Mouse (Mus musculus) CH12.LX (cell line): ENCODE results near the gene Gstp1. TPM values are rescaled to one million over a fixed set of nuclear protein-coding genes. Genes with fewer than 3 reads are reported as not detected.

Experiments
- DNase-seq: peaks from one replicate; pipeline ENCODE4 v3.0.0-alpha.2; 2013; ENCODE audit errors: extremely low read depth
- H3K27ac ChIP-seq: 2 replicates; pipeline ENCODE4 v1.5.1; 2012; ENCODE audit warnings: low read depth, mild to moderate bottlenecking, control low read depth, moderate library complexity; ENCODE audit not compliant: insufficient read depth
- H3K27me3 ChIP-seq: replicated peaks from 2 replicates; pipeline ENCODE3; 2012; ENCODE audit warnings: inconsistent platforms
- H3K36me3 ChIP-seq, 2 experiments: replicated peaks in 1 of 2; 2 replicates each; pipeline versions ENCODE3 to v1.6.1; 2012; ENCODE audit warnings: inconsistent platforms in 1 of 2, low read length in 1 of 2, mild to moderate bottlenecking in 1 of 2, mixed read lengths in 1 of 2, moderate library complexity in 1 of 2; ENCODE audit not compliant: control insufficient read depth in 1 of 2, insufficient read depth in 1 of 2
- H3K4me1 ChIP-seq, 2 experiments: 2 replicates each; pipeline ENCODE4 v1.6.1; 2012; ENCODE audit warnings: inconsistent platforms in 1 of 2, moderate library complexity in 1 of 2; ENCODE audit not compliant: insufficient read depth in 2 of 2, control insufficient read depth in 1 of 2
- H3K4me2 ChIP-seq: 2 replicates; pipeline ENCODE4 v1.6.1; 2012; ENCODE audit warnings: low read depth, mild to moderate bottlenecking, control low read depth; ENCODE audit not compliant: poor library complexity, insufficient read depth, severe bottlenecking
- H3K4me3 ChIP-seq, 3 experiments: fragments of 150-350 bp in 1 of 3; sonication (generic) in 1 of 3; replicated peaks in 1 of 3; 2 replicates each; pipeline versions ENCODE3 to v1.5.1; 2011 to 2012; ENCODE audit warnings: low read depth in 2 of 3, low read length in 2 of 3, mild to moderate bottlenecking in 2 of 3, moderate library complexity in 2 of 3, control low read depth in 1 of 3, improper control_type of control experiment in 1 of 3, inconsistent platforms in 1 of 3, mixed read lengths in 1 of 3; ENCODE audit not compliant: poor library complexity in 1 of 3
- H3K79me2 ChIP-seq: replicated peaks from 2 replicates; pipeline ENCODE4 v1.6.1; 2012; ENCODE audit warnings: mild to moderate bottlenecking, moderate library complexity; ENCODE audit not compliant: control insufficient read depth, poor library complexity, insufficient read depth, severe bottlenecking; ENCODE audit errors: extremely low read depth
- H3K9ac ChIP-seq: 2 replicates; pipeline ENCODE4 v1.6.1; 2012; ENCODE audit warnings: low read depth, mild to moderate bottlenecking, control low read depth, moderate library complexity; ENCODE audit not compliant: insufficient read depth
- H3K9me3 ChIP-seq: replicated peaks from 2 replicates; pipeline ENCODE3; 2012; ENCODE audit warnings: low read length, inconsistent platforms, mixed read lengths
- BHLHE40 ChIP-seq: IDR thresholded peaks from 2 replicates; pipeline ENCODE4 v1.6.1; 2011; ENCODE audit warnings: mild to moderate bottlenecking, low read depth, low read length, improper control_type of control experiment
- CTCF ChIP-seq, 2 experiments: IDR thresholded peaks in 1 of 2; conservative IDR thresholded peaks in 1 of 2; 2 replicates each; pipeline ENCODE4 v1.5.1; 2011 to 2012; ENCODE audit warnings: low read depth in 2 of 2, low read length in 2 of 2, improper control_type of control experiment in 1 of 2, inconsistent platforms in 1 of 2, mild to moderate bottlenecking in 1 of 2, moderate library complexity in 1 of 2
- E2F4 ChIP-seq: IDR thresholded peaks from 2 replicates; pipeline ENCODE4 v1.6.1; 2011; ENCODE audit warnings: low read depth, low read length, improper control_type of control experiment; ENCODE audit not compliant: insufficient replicate concordance
- ELF1 ChIP-seq: IDR thresholded peaks from 2 replicates; pipeline ENCODE4 v1.6.1; 2014; ENCODE audit warnings: low read depth, mild to moderate bottlenecking, inconsistent platforms, low read length, improper control_type of control experiment
- ETS1 ChIP-seq: conservative IDR thresholded peaks from 2 replicates; pipeline ENCODE4 v1.6.1; 2012; ENCODE audit warnings: low read depth, mild to moderate bottlenecking, inconsistent platforms, low read length, improper control_type of control experiment, moderate library complexity
- GABPA ChIP-seq: IDR thresholded peaks from 2 replicates; pipeline ENCODE4 v1.6.1; 2012; ENCODE audit warnings: low read depth, low read length, improper control_type of control experiment, inconsistent platforms; ENCODE audit not compliant: insufficient replicate concordance
- HCFC1 ChIP-seq: IDR thresholded peaks from 2 replicates; pipeline ENCODE4 v1.6.1; 2012; ENCODE audit warnings: low read depth, mild to moderate bottlenecking, inconsistent platforms, low read length, improper control_type of control experiment
- IRF4 ChIP-seq: IDR thresholded peaks from 2 replicates; pipeline ENCODE4 v1.6.1; 2014; ENCODE audit warnings: low read depth, mild to moderate bottlenecking, inconsistent platforms, low read length, improper control_type of control experiment
- JUN ChIP-seq: IDR thresholded peaks from 2 replicates; pipeline ENCODE4 v1.6.1; 2011; ENCODE audit warnings: low read depth, mild to moderate bottlenecking, low read length, improper control_type of control experiment, moderate library complexity; ENCODE audit not compliant: insufficient read depth
- KAT2A ChIP-seq: IDR thresholded peaks from 2 replicates; pipeline ENCODE4 v1.6.1; 2012; ENCODE audit warnings: low read length, improper control_type of control experiment, inconsistent platforms; ENCODE audit not compliant: insufficient replicate concordance
- MAFK ChIP-seq: IDR thresholded peaks from 2 replicates; pipeline ENCODE4 v1.6.1; 2011; ENCODE audit warnings: low read length, improper control_type of control experiment; ENCODE audit not compliant: insufficient replicate concordance
- MAX ChIP-seq: IDR thresholded peaks from 2 replicates; pipeline ENCODE4 v1.6.1; 2011; ENCODE audit warnings: low read length, improper control_type of control experiment
- MAZ ChIP-seq: IDR thresholded peaks from 2 replicates; pipeline ENCODE4 v1.6.1; 2012; ENCODE audit warnings: low read depth, mild to moderate bottlenecking, inconsistent platforms, low read length, improper control_type of control experiment, moderate library complexity
- MEF2A ChIP-seq: IDR thresholded peaks from 2 replicates; pipeline ENCODE4 v1.6.1; 2014; ENCODE audit warnings: low read depth, mild to moderate bottlenecking, inconsistent platforms, low read length, improper control_type of control experiment, borderline replicate concordance
- MXI1 ChIP-seq: IDR thresholded peaks from 2 replicates; pipeline ENCODE4 v1.6.1; 2011; ENCODE audit warnings: mild to moderate bottlenecking, low read depth, low read length, improper control_type of control experiment
- MYC ChIP-seq: IDR thresholded peaks from 2 replicates; pipeline ENCODE4 v1.6.1; 2011; ENCODE audit warnings: low read depth, mild to moderate bottlenecking, improper control_type of control experiment, low read length
- NELFE ChIP-seq: IDR thresholded peaks from 2 replicates; pipeline ENCODE4 v1.6.1; 2011; ENCODE audit warnings: low read depth, low read length, improper control_type of control experiment
- NRF1 ChIP-seq: IDR thresholded peaks from 2 replicates; pipeline ENCODE4 v1.6.1; 2014; ENCODE audit warnings: low read depth, mild to moderate bottlenecking, inconsistent platforms, low read length, improper control_type of control experiment, moderate library complexity
- POLR2A ChIP-seq: IDR thresholded peaks from 2 replicates; pipeline ENCODE4 v1.6.1; 2011; ENCODE audit warnings: low read depth, mild to moderate bottlenecking, improper control_type of control experiment, low read length
- POLR2AphosphoS2 ChIP-seq: IDR thresholded peaks from 2 replicates; pipeline ENCODE4 v1.6.1; 2011; ENCODE audit warnings: low read depth, low read length, improper control_type of control experiment
- SIN3A ChIP-seq: IDR thresholded peaks from 2 replicates; pipeline ENCODE4 v1.6.1; 2012; ENCODE audit warnings: low read length, improper control_type of control experiment, inconsistent platforms
- TBP ChIP-seq: conservative IDR thresholded peaks from 2 replicates; pipeline ENCODE4 v1.6.1; 2011; ENCODE audit warnings: low read depth, low read length, improper control_type of control experiment
- TCF12 ChIP-seq: IDR thresholded peaks from 2 replicates; pipeline ENCODE4 v1.6.1; 2014; ENCODE audit warnings: low read depth, mild to moderate bottlenecking, inconsistent platforms, low read length, improper control_type of control experiment
- UBTF ChIP-seq: IDR thresholded peaks from 2 replicates; pipeline ENCODE4 v1.6.1; 2012; ENCODE audit warnings: low read depth, mild to moderate bottlenecking, inconsistent platforms, low read length, improper control_type of control experiment, moderate library complexity
- USF2 ChIP-seq: conservative IDR thresholded peaks from 2 replicates; pipeline ENCODE4 v1.6.1; 2011; ENCODE audit warnings: low read depth, low read length, improper control_type of control experiment
- ZC3H11A ChIP-seq: IDR thresholded peaks from 2 replicates; pipeline ENCODE4 v1.6.1; 2012; ENCODE audit warnings: low read depth, mild to moderate bottlenecking, inconsistent platforms, low read length, improper control_type of control experiment
- ZKSCAN1 ChIP-seq: IDR thresholded peaks from 2 replicates; pipeline ENCODE4 v1.6.1; 2012; ENCODE audit warnings: low read depth, inconsistent platforms, low read length, improper control_type of control experiment, borderline replicate concordance
- ZMIZ1 ChIP-seq: IDR thresholded peaks from 2 replicates; pipeline ENCODE4 v1.6.1; 2012; ENCODE audit warnings: low read depth, mild to moderate bottlenecking, inconsistent platforms, low read length, improper control_type of control experiment
- ZNF384 ChIP-seq: IDR thresholded peaks from 2 replicates; pipeline ENCODE4 v1.6.1; 2012; ENCODE audit warnings: low read depth, low read length, improper control_type of control experiment, inconsistent platforms
- dilution Hi-C: fragments of 300-500 bp; cut with MboI; formaldehyde crosslinking; loops from 2 replicates; pipeline ENCODE4 v1.14.3; 2020; ENCODE audit warnings: low sequenced_read_pairs; ENCODE audit not compliant: extremely low pct_unique_long_range_greater_than_20kb, extremely low pct_ligation_motif_present
- in situ Hi-C: fragments of 300-500 bp; cut with MboI; formaldehyde crosslinking; loops from 3 replicates; pipeline ENCODE4 v1.14.3; 2019; ENCODE audit warnings: low sequenced_read_pairs, low pct_ligation_motif_present, low pct_unique_long_range_greater_than_20kb, mixed read lengths
- polyA plus RNA-seq: library from polyadenylated mRNA; unstranded; fragments of >175 nt; gene quantifications from 2 replicates; pipeline ENCODE4 v1.2.1, GENCODE M21; 2012; ENCODE audit warnings: low read depth; ENCODE audit not compliant: insufficient read length
- total RNA-seq, 2 experiments: library from RNA; depleted of rRNA; stranded (reverse); fragments of 300-350 nt in 1 of 2; fragments of >200 nt in 1 of 2; gene quantifications; 2 replicates each; pipeline ENCODE4 v1.2.3; 2012 to 2014

Gstp1 gene
- total RNA-seq (2012; rRNA removed) (529 and 544 TPM in 2 replicates), total RNA-seq (2014; rRNA removed) (333 and 343 TPM in 2 replicates), polyA plus RNA-seq (468 and 696 TPM in 2 replicates)

GRCm38 (mm10) chr19:4037788-4038232 is at the start of gene Gstp1:
Gstp1 (minus strand) TSS chr19:4037985.
- Histone ChIP-seq H3K9ac (peak within 1 kb of the TSS; percentile 76), H3K36me3 (peaks cover 4 to 15% of the 10 kb centered on the region in 2 experiments), H3K4me2 (peak within 1 kb of the TSS; percentile 94), H3K79me2 (peaks cover 4% of the 10 kb centered on the region; the same call in 1 of the 2 replicates), H3K9me3 (no peaks in the 10 kb centered on the region), H3K27me3 (no peaks in the 10 kb centered on the region), H3K4me3 (peak within 1 kb of the TSS; percentile 70 to 92 (median 76)), H3K4me1 (peaks cover 10 to 25% of the 10 kb centered on the region in 2 experiments), H3K27ac (0 out of 2 replicates have a peak within 1 kb of the TSS, but pooled peaks have one; percentile 22)
- no peak for TF ChIP-seq ZNF384
- TF ChIP-seq NELFE: peak; percentile 97
- TF ChIP-seq TCF12: peak; percentile 92
- peak; percentile 60; the same call in 1 of the 2 replicates for TF ChIP-seq MEF2A
- TF ChIP-seq UBTF: no peak
- TF ChIP-seq ETS1: no peak
- peak in 1 of 2 experiments; percentile 3; a peak in 1 of 4 replicates for TF ChIP-seq CTCF (conservative IDR thresholded peaks at IDR 0.05 in 1 of 2, IDR thresholded peaks at IDR 0.05 in 1 of 2; ENCODE audit: low read depth in 2 of 2, low read length in 2 of 2)
- peak; percentile 77; the same call in 1 of the 2 replicates for TF ChIP-seq POLR2AphosphoS2
- no peak for TF ChIP-seq ZC3H11A
- peak; percentile 54; the same call in 1 of the 2 replicates for TF ChIP-seq KAT2A
- peak; percentile 92 for TF ChIP-seq ZMIZ1
- no peak for TF ChIP-seq E2F4
- no peak for TF ChIP-seq JUN
- peak; percentile 54 for TF ChIP-seq IRF4
- TF ChIP-seq USF2: no peak
- peak; percentile 93 for TF ChIP-seq MAFK
- TF ChIP-seq GABPA: no peak
- TF ChIP-seq TBP: peak; percentile 97
- TF ChIP-seq BHLHE40: peak; percentile 69
- peak; percentile 76 for TF ChIP-seq NRF1
- peak; percentile 81; the same call in 1 of the 2 replicates for TF ChIP-seq MXI1
- TF ChIP-seq MAZ: 0 out of 2 replicates have a peak, but pooled peaks have one; percentile 29
- peak; percentile 83 for TF ChIP-seq MAX
- peak; percentile 98 for TF ChIP-seq POLR2A
- 0 out of 2 replicates have a peak, but pooled peaks have one; percentile 37 for TF ChIP-seq SIN3A
- peak; percentile 66; the same call in 1 of the 2 replicates for TF ChIP-seq MYC
- TF ChIP-seq ELF1: peak; percentile 76
- TF ChIP-seq ZKSCAN1: no peak
- peak; percentile 67; the same call in 1 of the 2 replicates for TF ChIP-seq HCFC1
- in situ Hi-C loops: no loop called here
- dilution Hi-C loops: no loop called here
- peak; percentile 89 for DNase-seq
